Mouse (Mus musculus) heart, postnatal 25 days (tissue): ENCODE data around the gene Mapk14. TPM values are rescaled to one million over a fixed set of nuclear protein-coding genes. Genes with fewer than 3 reads are reported as not detected.
"Not testable (repeated sequence)": the region's sequence is repeated elsewhere in the genome, so short reads cannot be mapped to it uniquely, and the experiment has no call there.

Source experiments
- DNase-seq: peaks from one replicate; pipeline ENCODE4 v3.0.0; 2022; ENCODE audit warnings: low spot score
- intact Hi-C: fragments of 180-260 bp; cut with DNase I; formaldehyde crosslinking; loops from one replicate; pipeline ENCODE4 v1.15.1; 2025
- total RNA-seq, 2 experiments: library from RNA; stranded (reverse); gene quantifications; 2 replicates each; pipeline ENCODE4 v1.2.3; 2021

Gene Mapk14
- total RNA-seq, 2 experiments from 2014 or later, result 55.0 to 55.8 TPM

GRCm38 (mm10) chr17:28727511-28727910 is 36.4 kb downstream of the Mapk14 start:
- DNase-seq, intact Hi-C loops: not testable (repeated sequence)

GRCm38 (mm10) chr17:28735317-28736105 is 44.4 kb downstream of the Mapk14 start:
- no peak for DNase-seq
- intact Hi-C loops, result no loop called here

GRCm38 (mm10) chr17:28736486-28736885 is 45.4 kb downstream of the Mapk14 start:
- intact Hi-C loops, result no loop called here
- no peak for DNase-seq

- intact Hi-C loops, result no loop called here
- no peak for DNase-seq
Measured at GRCm38 (mm10) chr17:28737973-28738372, 46.8 kb downstream of the Mapk14 start.

- DNase-seq, result no peak
- intact Hi-C loops, result no loop called here
Measured at GRCm38 (mm10) chr17:28739244-28739643, 48.1 kb downstream of the Mapk14 start.

GRCm38 (mm10) chr17:28743145-28743866 is 52.2 kb downstream of the Mapk14 start:
- DNase-seq, result no peak
- intact Hi-C loops, result loop anchor here (10.0 kb wide), 1 partner anchor 49 kb away; the partner anchor contains the start of genes Mapk14 and Slc26a8

- intact Hi-C loops, result loop anchor here (10.0 kb wide), 1 partner anchor 49 kb away; the partner anchor contains the start of genes Mapk14 and Slc26a8
Measured at GRCm38 (mm10) chr17:28743916-28744315, 52.8 kb downstream of the Mapk14 start.

GRCm38 (mm10) chr17:28745773-28746172 is 54.6 kb downstream of the Mapk14 start:
- intact Hi-C loops, result loop anchor here (10.0 kb wide), 1 partner anchor 51 kb away; the partner anchor contains the start of genes Mapk14 and Slc26a8
- no peak for DNase-seq

More at GRCm38 (mm10) chr17:28743916-28744315, 52.8 kb downstream of the Mapk14 start:
- DNase-seq, result no peak

GRCm38 (mm10) chr17:28748001-28748400 is 56.9 kb downstream of the Mapk14 start:
- intact Hi-C loops, result loop anchor here (10.0 kb wide), 1 partner anchor 53 kb away; the partner anchor contains the start of genes Mapk14 and Slc26a8

GRCm38 (mm10) chr17:28750580-28750979 is 59.5 kb downstream of the Mapk14 start:
- peak; percentile 19 for DNase-seq
- intact Hi-C loops, result no loop called here

More at GRCm38 (mm10) chr17:28748001-28748400, 56.9 kb downstream of the Mapk14 start:
- DNase-seq, result no peak

GRCm38 (mm10) chr17:28756447-28756846 is 65.3 kb downstream of the Mapk14 start:
- no peak for DNase-seq
- intact Hi-C loops, result no loop called here

GRCm38 (mm10) chr17:28757470-28757869 is 66.3 kb downstream of the Mapk14 start:
- DNase-seq, result no peak
- intact Hi-C loops, result no loop called here

- intact Hi-C loops, result loop anchor here (5.0 kb wide), 1 partner anchor 36 kb away; no protein-coding TSS in a partner anchor
- DNase-seq, result no peak
Measured at GRCm38 (mm10) chr17:28760736-28761312, 69.7 kb downstream of the Mapk14 start.

- intact Hi-C loops, result loop anchor here (2.0 to 5.0 kb wide), 3 partner anchors 35 to 163 kb away; partner anchors contain the start of genes Mapk14 and Slc26a8
- DNase-seq, result peak; percentile 37
Measured at GRCm38 (mm10) chr17:28761871-28762270, 70.7 kb downstream of the Mapk14 start.

GRCm38 (mm10) chr17:28766203-28766602 is 75.1 kb downstream of the Mapk14 start:
- intact Hi-C loops, result no loop called here
- DNase-seq, result no peak

- no peak for DNase-seq
- intact Hi-C loops, result no loop called here
Measured at GRCm38 (mm10) chr17:28766781-28767515, 75.8 kb downstream of the Mapk14 start.

- intact Hi-C loops, result no loop called here
- no peak for DNase-seq
Measured at GRCm38 (mm10) chr17:28769121-28769874, 78.2 kb downstream of the Mapk14 start, which contains the start of gene Mapk13. Gene Mapk13, plus strand, starts transcription at chr17:28769297.

- no peak for DNase-seq
- intact Hi-C loops, result no loop called here
Measured at GRCm38 (mm10) chr17:28769875-28770421, 78.8 kb downstream of the Mapk14 start.
